Comparison of ENCODE assay signal across 29 mouse cellular contexts in the genomic region with DNA sequence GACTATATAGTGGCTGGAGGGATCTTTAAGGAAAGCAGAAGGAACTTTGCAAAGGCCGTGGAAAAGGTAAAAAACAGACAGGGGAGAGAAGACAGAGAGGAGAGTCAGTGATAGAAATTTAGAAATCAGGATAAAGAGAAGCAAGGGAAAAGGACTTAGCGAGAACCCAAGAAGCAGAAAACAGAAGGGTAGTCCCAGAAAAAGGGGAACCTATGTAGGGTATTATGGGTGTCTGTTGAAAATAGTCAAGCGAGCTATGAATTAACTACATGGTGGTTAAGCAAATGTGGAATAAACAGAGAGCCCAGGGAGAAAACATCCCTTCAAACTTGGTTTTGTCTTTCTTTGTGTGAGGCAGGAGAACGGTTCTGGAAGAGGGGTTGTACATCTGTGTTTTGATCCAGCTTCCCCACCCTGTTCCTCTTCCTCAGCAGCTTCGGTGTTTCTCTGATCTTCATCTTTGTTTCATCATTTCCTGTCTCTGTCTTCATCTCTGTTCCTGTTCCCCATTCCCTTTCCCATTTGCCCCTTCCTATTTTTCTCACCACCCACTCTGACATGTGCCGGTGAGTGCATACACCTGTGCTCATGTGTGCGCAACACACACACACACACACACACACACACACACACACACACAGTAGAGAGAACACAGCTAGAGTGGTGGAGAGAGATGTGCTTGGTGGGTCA. TPM values are rescaled to one million over a fixed set of nuclear protein-coding genes. Genes with fewer than 3 reads are reported as not detected.
DNase-seq lines count a peak whose midpoint lies in the region; ATAC-seq and TF ChIP-seq lines count a peak whose summit lies in the region.
"Had no signal": no experiment of that assay in that cellular context is flagged by ENCODE, and none has a peak within 500 bp of the region (broad histone marks: within the 10 kb centered on the region; RNA-seq: fewer than 3 reads in every experiment).

No protein-coding gene starts in this region.

- WGBS in forebrain, postnatal 0 days: 91% methylated on average over 7 of the region's 7 CpGs

- no peak overlapping the region for H3K4me2 ChIP-seq in forebrain, postnatal 0 days (ENCODE audit: low read depth)
- H3K4me2 ChIP-seq: embryonic facial prominence, embryonic 12.5 days; embryonic facial prominence, embryonic 15.5 days; heart, embryonic 13.5 days; hindbrain, embryonic 12.5 days; hindbrain, embryonic 15.5 days had no signal

- TF ChIP-seq RAD21 in MEL (IDR thresholded peaks at IDR 0.05; ENCODE audit: low read depth, low read length): no peak

- no peak overlapping the region for H3K27ac ChIP-seq in MEL (ENCODE audit: control insufficient read depth, low read depth, low read length)
- no peak overlapping the region for H3K27ac ChIP-seq in forebrain, postnatal 0 days (ENCODE audit: low read depth, low read length)
- H3K27ac ChIP-seq: embryonic facial prominence, embryonic 12.5 days; embryonic facial prominence, embryonic 15.5 days; heart, embryonic 10.5 days; heart, embryonic 13.5 days; hindbrain, embryonic 12.5 days; hindbrain, embryonic 15.5 days had no signal

- no peaks in the 10 kb centered on the region; a peak in 1 of 4 replicates for H3K36me3 ChIP-seq in MEL (ENCODE audit: control insufficient read depth in 1 of 2, insufficient read depth in 2 of 2, low read length in 2 of 2)
- no peaks in the 10 kb centered on the region for H3K36me3 ChIP-seq in forebrain, postnatal 0 days (ENCODE audit: insufficient read depth)
- H3K36me3 ChIP-seq: embryonic facial prominence, embryonic 12.5 days; embryonic facial prominence, embryonic 15.5 days; G1E; heart, embryonic 10.5 days; heart, embryonic 13.5 days; hindbrain, embryonic 12.5 days; hindbrain, embryonic 15.5 days had no signal

- H3K9ac ChIP-seq in MEL (ENCODE audit: control insufficient read depth, low read depth, low read length, poor library complexity, severe bottlenecking): no peak overlapping the region
- H3K9ac ChIP-seq in forebrain, postnatal 0 days: no peak overlapping the region
- H3K9ac ChIP-seq: embryonic facial prominence, embryonic 12.5 days; embryonic facial prominence, embryonic 15.5 days; heart, embryonic 13.5 days; hindbrain, embryonic 12.5 days; hindbrain, embryonic 15.5 days had no signal

- peak; percentile 92 for ATAC-seq in granulocyte monocyte progenitor cell, adult 5-6 weeks (replicated peaks; ENCODE audit: poor library complexity, severe bottlenecking)
- peak; percentile 88 for ATAC-seq in megakaryocyte progenitor cell, adult 5-6 weeks (replicated peaks; ENCODE audit: poor library complexity)
- no peak for ATAC-seq in forebrain, postnatal 0 days
- ATAC-seq: forebrain, embryonic 14.5 days; intestine, postnatal 0 days had no signal

- peak; percentile 3 for DNase-seq in MEL (ENCODE audit: low read depth, low spot score)
- DNase-seq in gastrocnemius, postnatal 4 days (ENCODE audit: low spot score in 2 of 2): no peak
- no peak for DNase-seq in heart, adult 8-10 months (ENCODE audit: low spot score)
- no peak for DNase-seq in forebrain, postnatal 0 days
- DNase-seq: adrenal gland, postnatal 10 days; adrenal gland, postnatal 36 days; B cell, adult 2 months; cerebellum, adult 18-20 months; cerebellum, adult 9-10 months; cerebellum, postnatal 14 days; gastrocnemius, postnatal 36 days; heart, adult 18-20 months; heart, postnatal 14 days; heart, postnatal 4 days had no signal

- H3K79me2 ChIP-seq in MEL (ENCODE audit: control insufficient read depth, insufficient read depth, low read length, poor library complexity): no peaks in the 10 kb centered on the region

- no peak for TF ChIP-seq POLR2A in MEL (IDR thresholded peaks at IDR 0.05; ENCODE audit: control insufficient read depth in 1 of 2, insufficient read depth in 1 of 2, low read depth in 1 of 2, low read length in 2 of 2, poor library complexity in 1 of 2)

- H3K27me3 ChIP-seq in MEL (ENCODE audit: control insufficient read depth in 1 of 2, insufficient read depth in 2 of 2, low read length in 2 of 2): no peaks in the 10 kb centered on the region
- H3K27me3 ChIP-seq in forebrain, postnatal 0 days (ENCODE audit: insufficient read depth, low read length): no peaks in the 10 kb centered on the region
- H3K27me3 ChIP-seq: CH12.LX; embryonic facial prominence, embryonic 12.5 days; embryonic facial prominence, embryonic 15.5 days; heart, embryonic 13.5 days; hindbrain, embryonic 12.5 days; hindbrain, embryonic 15.5 days had no signal

- H3K9me3 ChIP-seq in MEL (replicated peaks; ENCODE audit: insufficient read depth, low read length): no peaks in the 10 kb centered on the region
- no peaks in the 10 kb centered on the region for H3K9me3 ChIP-seq in forebrain, postnatal 0 days (ENCODE audit: low read length)
- H3K9me3 ChIP-seq: embryonic facial prominence, embryonic 12.5 days; embryonic facial prominence, embryonic 15.5 days; G1E; heart, embryonic 10.5 days; heart, embryonic 13.5 days; hindbrain, embryonic 12.5 days; hindbrain, embryonic 15.5 days had no signal

- H3K4me3 ChIP-seq in MEL (ENCODE audit: control insufficient read depth in 1 of 2, insufficient read depth in 1 of 2, low read depth in 2 of 2, low read length in 2 of 2): no peak overlapping the region
- no peak overlapping the region for H3K4me3 ChIP-seq in forebrain, postnatal 0 days (ENCODE audit: low read depth, low read length)
- H3K4me3 ChIP-seq: embryonic facial prominence, embryonic 12.5 days; embryonic facial prominence, embryonic 15.5 days; heart, embryonic 10.5 days; heart, embryonic 13.5 days; hindbrain, embryonic 12.5 days; hindbrain, embryonic 15.5 days had no signal

- H3K4me1 ChIP-seq in MEL (ENCODE audit: control insufficient read depth in 1 of 2, insufficient read depth in 2 of 2, low read length in 2 of 2): no peaks in the 10 kb centered on the region
- H3K4me1 ChIP-seq in forebrain, postnatal 0 days (ENCODE audit: insufficient read depth): no peaks in the 10 kb centered on the region
- H3K4me1 ChIP-seq: embryonic facial prominence, embryonic 12.5 days; embryonic facial prominence, embryonic 15.5 days; heart, embryonic 10.5 days; heart, embryonic 13.5 days; hindbrain, embryonic 12.5 days; hindbrain, embryonic 15.5 days had no signal

- no peak for TF ChIP-seq EP300 in MEL (IDR thresholded peaks at IDR 0.05; ENCODE audit: low read depth in 1 of 2, low read length in 2 of 2)

- TF ChIP-seq CTCF in MEL (IDR thresholded peaks at IDR 0.05 in 2 of 3, conservative IDR thresholded peaks at IDR 0.05 in 1 of 3; ENCODE audit: control insufficient read depth in 1 of 3, insufficient read depth in 1 of 3, low read depth in 2 of 3, low read length in 3 of 3, poor library complexity in 1 of 3, severe bottlenecking in 1 of 3): no peak
- no peak for TF ChIP-seq CTCF in forebrain, postnatal 0 days (IDR thresholded peaks at IDR 0.05; ENCODE audit: low read depth)

TF ChIP-seq in MEL, 35 proteins besides CTCF, POLR2A, EP300 and RAD21:
- TF ChIP-seq JUND (IDR thresholded peaks at IDR 0.05; ENCODE audit: low read depth, low read length) (no peak), TBP (IDR thresholded peaks at IDR 0.05; ENCODE audit: low read depth, low read length) (no peak), MAZ (IDR thresholded peaks at IDR 0.05; ENCODE audit: low read depth, low read length) (no peak), MAX (IDR thresholded peaks at IDR 0.05; ENCODE audit: low read length) (no peak), ZC3H11A (IDR thresholded peaks at IDR 0.05; ENCODE audit: low read depth, low read length) (no peak), ZMIZ1 (IDR thresholded peaks at IDR 0.05; ENCODE audit: low read depth, low read length) (no peak), MEF2A (IDR thresholded peaks at IDR 0.05; ENCODE audit: extremely low read depth, insufficient replicate concordance, low read depth, low read length, poor library complexity, severe bottlenecking) (no peak), GABPA (IDR thresholded peaks at IDR 0.05; ENCODE audit: low read depth, low read length) (no peak), TCF12 (IDR thresholded peaks at IDR 0.05; ENCODE audit: low read depth, low read length) (no peak), MYC (IDR thresholded peaks at IDR 0.05; ENCODE audit: low read depth, low read length) (no peak), CHD1 (IDR thresholded peaks at IDR 0.05; ENCODE audit: low read depth, low read length) (no peak), MAFK (IDR thresholded peaks at IDR 0.05; ENCODE audit: borderline replicate concordance, low read depth, low read length) (no peak)

RNA-seq across cellular contexts. Expression of a gene that starts 44.3 kb away (rescaled TPM):
- total RNA-seq in MEL (2012; rRNA removed): not detected in 2 replicates
- polyA plus RNA-seq in MEL (2012; ENCODE audit: insufficient read depth in 1 of 2, insufficient read length in 2 of 2, low read depth in 1 of 2, low replicate concordance in 2 of 2, missing spikeins in 1 of 2): not detected
- total RNA-seq in granulocyte monocyte progenitor cell, adult 5-6 weeks (2014; fragmentation: Nextera tagmentation): not detected in 2 replicates
- not detected in 2 replicates for total RNA-seq in granulocyte monocyte progenitor cell, adult 5-6 weeks (2017)
- total RNA-seq in megakaryocyte progenitor cell, adult 5-6 weeks (2015): not detected in 2 replicates
- total RNA-seq in megakaryocyte progenitor cell, adult 5-6 weeks (2017): not detected in 2 replicates
- total RNA-seq in gastrocnemius, postnatal 4 days (2021): under 1 TPM; 0.12 to 0.13 TPM
- total RNA-seq in heart, adult 8-10 months (2022): not detected
- not detected in 2 replicates for total RNA-seq in forebrain, postnatal 0 days (2014; rRNA removed)
- not detected in 2 replicates for polyA plus RNA-seq in forebrain, postnatal 0 days (2015; fragmentation: Nextera tagmentation; extraction: Ambion mirVana)
- total RNA-seq: adrenal gland, postnatal 10 days; adrenal gland, postnatal 36 days; G1E; gastrocnemius, adult 8-10 months; heart, adult 18-20 months; heart, postnatal 14 days; heart, postnatal 4 days had no signal
- polyA plus RNA-seq: embryonic facial prominence, embryonic 12.5 days; forebrain, embryonic 11.5 days; forebrain, embryonic 14.5 days; G1E; heart, embryonic 10.5 days; heart, embryonic 16.5 days; hindbrain, embryonic 12.5 days; hindbrain, embryonic 15.5 days had no signal
